Mouse (Mus musculus): Measurements from ENCODE around the gene Fzr1.

DNA sequence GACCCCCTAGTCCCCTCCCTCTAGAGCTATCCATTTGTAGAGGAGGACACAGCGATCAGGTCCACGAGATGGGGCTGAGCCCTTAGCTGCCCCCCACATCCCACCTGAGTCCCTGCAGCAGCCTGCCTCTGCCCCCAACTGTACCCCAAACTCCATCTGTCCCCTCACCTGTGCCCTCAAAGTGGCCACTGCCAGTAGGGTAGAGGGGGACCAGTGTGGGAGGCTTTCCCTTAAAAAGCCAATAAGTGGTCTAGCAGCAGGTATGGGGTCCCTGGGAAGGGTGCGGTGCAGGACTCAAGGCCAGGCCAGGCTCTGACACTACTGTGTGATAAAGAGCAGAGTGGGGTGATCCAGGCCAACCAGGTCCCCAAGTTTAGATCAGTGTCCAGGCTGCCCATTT is 49.0 kb upstream of the Fzr1 start:
- TF ChIP-seq CTCF (IDR thresholded peaks at IDR 0.05; ENCODE audit: low read depth, low read length) (no peak), POLR2A (IDR thresholded peaks at IDR 0.05; ENCODE audit: borderline replicate concordance, low read depth, low read length) (no peak)

All from bone marrow macrophage, adult 2 months (primary cell).